Mouse (Mus musculus): ENCODE results near the gene Gnl2. TPM values are rescaled to one million over a fixed set of nuclear protein-coding genes. Genes with fewer than 3 reads are reported as not detected.

The Gnl2 gene
- polyA plus RNA-seq (2014; fragmentation: Nextera tagmentation; extraction: Ambion mirVana) = 86.6 and 88.5 TPM in 2 replicates

GRCm38 (mm10) chr4:125015806-125016635 lies at the start of gene Gnl2:
TSS of gene Gnl2 (plus strand) at chr4:125016585.
- Histone ChIP-seq H3K36me3 (ENCODE audit: control insufficient read depth, insufficient read depth, low read length) (no peaks in the 10 kb centered on the region), H3K4me1 (ENCODE audit: control insufficient read depth, insufficient read depth, low read length) (no peaks in the 10 kb centered on the region), H3K27ac (ENCODE audit: low read depth, low read length) (no peak within 1 kb of the TSS), H3K9me3 (ENCODE audit: control insufficient read depth, low read length) (no peaks in the 10 kb centered on the region), H3K27me3 (ENCODE audit: control insufficient read depth, insufficient read depth, low read length) (no peaks in the 10 kb centered on the region), H3K4me3 (ENCODE audit: low read depth, low read length) (no peak within 1 kb of the TSS), H3K4me2 (ENCODE audit: low read depth) (no peak within 1 kb of the TSS), H3K9ac (ENCODE audit: low read length) (no peak within 1 kb of the TSS)
- ATAC-seq (ENCODE audit: insufficient read depth, low FRiP score, low TSS enrichment) (no peak), DNase-seq (ENCODE audit: low spot score) (no peak)
- 88% methylated on average over 10 of the region's 10 CpGs for WGBS

- 50% methylated on average over 6 of the region's 6 CpGs for WGBS
- no peak for ATAC-seq (ENCODE audit: insufficient read depth, low FRiP score, low TSS enrichment)
- no peak overlapping the region for H3K4me3 ChIP-seq (ENCODE audit: low read depth, low read length)
- H3K4me2 ChIP-seq (ENCODE audit: low read depth) = no peak overlapping the region
- no peaks in the 10 kb centered on the region for H3K27me3 ChIP-seq (ENCODE audit: control insufficient read depth, insufficient read depth, low read length)
- no peak overlapping the region for H3K9ac ChIP-seq (ENCODE audit: low read length)
- DNase-seq (ENCODE audit: low spot score) = no peak
- no peaks in the 10 kb centered on the region for H3K9me3 ChIP-seq (ENCODE audit: control insufficient read depth, low read length)
- peaks cover 6% of the 10 kb centered on the region; the same call in 1 of the 2 replicates for H3K4me1 ChIP-seq (ENCODE audit: control insufficient read depth, insufficient read depth, low read length)
- H3K36me3 ChIP-seq (ENCODE audit: control insufficient read depth, insufficient read depth, low read length) = no peaks in the 10 kb centered on the region
- H3K27ac ChIP-seq (ENCODE audit: low read depth, low read length) = no peak overlapping the region
Observed at GRCm38 (mm10) chr4:124968711-124969110, 47.7 kb upstream of the Gnl2 start.

GRCm38 (mm10) chr4:124969219-124969848 lies 47.1 kb upstream of the Gnl2 start:
- H3K4me1 ChIP-seq (ENCODE audit: control insufficient read depth, insufficient read depth, low read length) = peaks cover 6% of the 10 kb centered on the region; the same call in 1 of the 2 replicates
- H3K36me3 ChIP-seq (ENCODE audit: control insufficient read depth, insufficient read depth, low read length) = no peaks in the 10 kb centered on the region
- no peaks in the 10 kb centered on the region for H3K27me3 ChIP-seq (ENCODE audit: control insufficient read depth, insufficient read depth, low read length)
- no peaks in the 10 kb centered on the region for H3K9me3 ChIP-seq (ENCODE audit: control insufficient read depth, low read length)
- 83% methylated on average over 7 of the region's 7 CpGs for WGBS
- DNase-seq (ENCODE audit: low spot score) (no peak), ATAC-seq (ENCODE audit: insufficient read depth, low FRiP score, low TSS enrichment) (no peak)
- no peak overlapping the region for H3K27ac ChIP-seq (ENCODE audit: low read depth, low read length)
- H3K4me3 ChIP-seq (ENCODE audit: low read depth, low read length) = no peak overlapping the region
- no peak overlapping the region for H3K9ac ChIP-seq (ENCODE audit: low read length)
- H3K4me2 ChIP-seq (ENCODE audit: low read depth) = no peak overlapping the region

GRCm38 (mm10) chr4:124970194-124970593 lies 46.2 kb upstream of the Gnl2 start:
- H3K4me1 ChIP-seq (ENCODE audit: control insufficient read depth, insufficient read depth, low read length) = peaks cover 3% of the 10 kb centered on the region; the same call in 1 of the 2 replicates
- WGBS = 67% methylated on average over 11 of the region's 11 CpGs
- no peak overlapping the region for H3K9ac ChIP-seq (ENCODE audit: low read length)
- no peak overlapping the region for H3K27ac ChIP-seq (ENCODE audit: low read depth, low read length)
- no peak overlapping the region for H3K4me2 ChIP-seq (ENCODE audit: low read depth)
- H3K4me3 ChIP-seq (ENCODE audit: low read depth, low read length) = no peak overlapping the region
- DNase-seq (ENCODE audit: low spot score) (no peak), ATAC-seq (ENCODE audit: insufficient read depth, low FRiP score, low TSS enrichment) (no peak)
- H3K36me3 ChIP-seq (ENCODE audit: control insufficient read depth, insufficient read depth, low read length) = no peaks in the 10 kb centered on the region
- no peaks in the 10 kb centered on the region for H3K27me3 ChIP-seq (ENCODE audit: control insufficient read depth, insufficient read depth, low read length)
- no peaks in the 10 kb centered on the region for H3K9me3 ChIP-seq (ENCODE audit: control insufficient read depth, low read length)

- Histone ChIP-seq H3K27me3 (ENCODE audit: control insufficient read depth, insufficient read depth, low read length) (no peaks in the 10 kb centered on the region), H3K27ac (ENCODE audit: low read depth, low read length) (no peak overlapping the region), H3K9ac (ENCODE audit: low read length) (no peak overlapping the region), H3K9me3 (ENCODE audit: control insufficient read depth, low read length) (no peaks in the 10 kb centered on the region), H3K4me3 (ENCODE audit: low read depth, low read length) (no peak overlapping the region), H3K4me1 (ENCODE audit: control insufficient read depth, insufficient read depth, low read length) (no peaks in the 10 kb centered on the region), H3K4me2 (ENCODE audit: low read depth) (no peak overlapping the region), H3K36me3 (ENCODE audit: control insufficient read depth, insufficient read depth, low read length) (no peaks in the 10 kb centered on the region)
- ATAC-seq (ENCODE audit: insufficient read depth, low FRiP score, low TSS enrichment) (no peak), DNase-seq (ENCODE audit: low spot score) (no peak)
- WGBS = 42% methylated on average over 5 of the region's 5 CpGs
Observed at GRCm38 (mm10) chr4:124970677-124971076, 45.7 kb upstream of the Gnl2 start.

GRCm38 (mm10) chr4:124971094-124971493 lies 45.3 kb upstream of the Gnl2 start:
- WGBS = 85% methylated on average over 8 of the region's 8 CpGs
- Histone ChIP-seq H3K9me3 (ENCODE audit: control insufficient read depth, low read length) (no peaks in the 10 kb centered on the region), H3K36me3 (ENCODE audit: control insufficient read depth, insufficient read depth, low read length) (no peaks in the 10 kb centered on the region), H3K27me3 (ENCODE audit: control insufficient read depth, insufficient read depth, low read length) (no peaks in the 10 kb centered on the region), H3K4me3 (ENCODE audit: low read depth, low read length) (no peak overlapping the region), H3K9ac (ENCODE audit: low read length) (no peak overlapping the region), H3K4me2 (ENCODE audit: low read depth) (no peak overlapping the region), H3K27ac (ENCODE audit: low read depth, low read length) (no peak overlapping the region), H3K4me1 (ENCODE audit: control insufficient read depth, insufficient read depth, low read length) (no peaks in the 10 kb centered on the region)
- no peak for ATAC-seq (ENCODE audit: insufficient read depth, low FRiP score, low TSS enrichment)
- no peak for DNase-seq (ENCODE audit: low spot score)

- H3K9ac ChIP-seq (ENCODE audit: low read length) = no peak overlapping the region
- H3K27me3 ChIP-seq (ENCODE audit: control insufficient read depth, insufficient read depth, low read length) = no peaks in the 10 kb centered on the region
- no peak for DNase-seq (ENCODE audit: low spot score)
- no peaks in the 10 kb centered on the region for H3K4me1 ChIP-seq (ENCODE audit: control insufficient read depth, insufficient read depth, low read length)
- ATAC-seq (ENCODE audit: insufficient read depth, low FRiP score, low TSS enrichment) = no peak
- H3K4me2 ChIP-seq (ENCODE audit: low read depth) = no peak overlapping the region
- no peak overlapping the region for H3K27ac ChIP-seq (ENCODE audit: low read depth, low read length)
- H3K36me3 ChIP-seq (ENCODE audit: control insufficient read depth, insufficient read depth, low read length) = no peaks in the 10 kb centered on the region
- H3K9me3 ChIP-seq (ENCODE audit: control insufficient read depth, low read length) = no peaks in the 10 kb centered on the region
- H3K4me3 ChIP-seq (ENCODE audit: low read depth, low read length) = no peak overlapping the region
- 35% methylated on average over 9 of the region's 9 CpGs for WGBS
Observed at GRCm38 (mm10) chr4:124972316-124972715, 44.1 kb upstream of the Gnl2 start.

- no peak overlapping the region for H3K27ac ChIP-seq (ENCODE audit: low read depth, low read length)
Observed at GRCm38 (mm10) chr4:124973296-124973695, 43.1 kb upstream of the Gnl2 start.

GRCm38 (mm10) chr4:124978201-124978600 lies 38.2 kb upstream of the Gnl2 start:
- no peak for DNase-seq (ENCODE audit: low spot score)
- no peak overlapping the region for H3K27ac ChIP-seq (ENCODE audit: low read depth, low read length)
- WGBS = 34% methylated on average over 5 of the region's 5 CpGs

More at GRCm38 (mm10) chr4:124973296-124973695, 43.1 kb upstream of the Gnl2 start:
- Histone ChIP-seq H3K9ac (ENCODE audit: low read length) (no peak overlapping the region), H3K4me3 (ENCODE audit: low read depth, low read length) (no peak overlapping the region), H3K36me3 (ENCODE audit: control insufficient read depth, insufficient read depth, low read length) (no peaks in the 10 kb centered on the region), H3K9me3 (ENCODE audit: control insufficient read depth, low read length) (no peaks in the 10 kb centered on the region), H3K4me2 (ENCODE audit: low read depth) (no peak overlapping the region), H3K27me3 (ENCODE audit: control insufficient read depth, insufficient read depth, low read length) (no peaks in the 10 kb centered on the region), H3K4me1 (ENCODE audit: control insufficient read depth, insufficient read depth, low read length) (no peaks in the 10 kb centered on the region)
- ATAC-seq (ENCODE audit: insufficient read depth, low FRiP score, low TSS enrichment) = no peak
- no peak for DNase-seq (ENCODE audit: low spot score)
- WGBS = 85% methylated on average over 2 of the region's 2 CpGs

More at GRCm38 (mm10) chr4:124978201-124978600, 38.2 kb upstream of the Gnl2 start:
- H3K4me1 ChIP-seq (ENCODE audit: control insufficient read depth, insufficient read depth, low read length) = no peaks in the 10 kb centered on the region
- H3K36me3 ChIP-seq (ENCODE audit: control insufficient read depth, insufficient read depth, low read length) = no peaks in the 10 kb centered on the region
- no peak overlapping the region for H3K4me3 ChIP-seq (ENCODE audit: low read depth, low read length)
- no peaks in the 10 kb centered on the region for H3K9me3 ChIP-seq (ENCODE audit: control insufficient read depth, low read length)
- H3K27me3 ChIP-seq (ENCODE audit: control insufficient read depth, insufficient read depth, low read length) = peaks cover 7% of the 10 kb centered on the region; the same call in 1 of the 2 replicates
- no peak for ATAC-seq (ENCODE audit: insufficient read depth, low FRiP score, low TSS enrichment)
- no peak overlapping the region for H3K4me2 ChIP-seq (ENCODE audit: low read depth)
- H3K9ac ChIP-seq (ENCODE audit: low read length) = no peak overlapping the region

All from neural tube, embryonic 11.5 days (tissue).